Mouse (Mus musculus): Measurements from ENCODE around the gene Enpp7. TPM values are rescaled to one million over a fixed set of nuclear protein-coding genes. Genes with fewer than 3 reads are reported as not detected.
A peak's percentile ranks its signal among the peaks of the same experiment; 100 is the strongest.

Enpp7 gene
- total RNA-seq (2021) = not detected
- long read RNA-seq, experiment 1 = 0 reads
- long read RNA-seq, experiment 2 = 0 reads

DNA sequence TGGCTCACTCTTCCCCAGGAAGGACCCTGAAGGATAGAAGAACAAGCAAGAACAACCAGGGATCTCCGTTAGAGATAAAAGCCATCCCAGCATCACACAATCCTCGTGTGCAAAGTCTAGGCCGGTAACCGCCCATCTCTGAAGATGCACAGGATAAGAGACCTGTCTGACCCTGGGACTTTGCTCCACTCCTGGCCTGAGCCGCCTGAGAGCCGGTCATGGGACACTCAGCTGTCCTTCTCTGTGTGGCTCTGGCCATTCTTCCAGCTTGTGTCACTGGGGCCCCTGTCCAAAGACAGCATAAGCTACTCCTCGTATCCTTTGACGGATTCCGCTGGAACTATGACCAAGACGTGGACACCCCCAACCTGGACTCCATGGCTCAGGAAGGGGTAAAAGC lies at the start of gene Enpp7:
Gene Enpp7, plus strand, starts transcription at position 190 of the 400 bp plus-strand sequence.
- DNase-seq (ENCODE audit: low spot score in 2 of 2) = no peak

DNA sequence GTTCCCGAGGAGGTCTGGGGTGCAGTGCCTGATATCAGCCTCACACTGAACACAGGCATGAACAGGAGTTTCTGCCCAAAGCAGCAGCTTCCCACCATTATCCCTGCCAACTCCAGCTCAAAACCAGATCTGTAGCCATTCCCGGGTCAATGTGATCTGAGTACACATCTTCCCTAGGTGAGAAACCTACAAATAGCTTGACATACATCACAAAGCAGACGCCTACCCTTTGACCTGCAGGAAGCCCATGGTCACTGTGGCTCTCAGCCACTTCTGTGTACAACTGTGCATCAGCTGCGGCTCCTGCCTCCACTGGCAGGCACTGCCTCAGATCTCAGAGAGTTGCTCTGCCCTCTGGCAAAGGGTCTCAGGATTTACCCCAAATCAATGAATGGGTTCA lies 48.3 kb upstream of the Enpp7 start:
- DNase-seq (ENCODE audit: low spot score in 2 of 2) = no peak

DNA sequence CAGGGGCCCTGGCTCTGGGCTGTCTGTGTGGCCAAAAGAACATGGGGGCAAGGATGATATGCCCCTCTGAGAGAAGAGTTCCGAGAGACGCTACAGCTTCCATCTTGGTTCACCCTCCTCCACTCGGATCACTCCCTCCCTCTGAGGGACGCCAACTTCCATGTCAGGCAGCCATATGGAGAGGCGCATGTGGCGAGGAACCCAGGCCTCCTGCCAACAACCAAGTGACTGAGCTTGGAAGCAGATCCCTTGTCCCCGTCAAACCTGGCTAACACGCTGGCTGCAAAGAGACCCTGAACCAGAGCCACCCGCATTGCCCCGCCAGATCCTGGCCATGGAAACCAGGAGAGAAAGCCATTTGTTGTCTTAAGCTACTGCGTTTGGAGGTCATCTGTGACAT lies 47.4 kb upstream of the Enpp7 start:
- no peak for DNase-seq (ENCODE audit: low spot score in 2 of 2)

DNA sequence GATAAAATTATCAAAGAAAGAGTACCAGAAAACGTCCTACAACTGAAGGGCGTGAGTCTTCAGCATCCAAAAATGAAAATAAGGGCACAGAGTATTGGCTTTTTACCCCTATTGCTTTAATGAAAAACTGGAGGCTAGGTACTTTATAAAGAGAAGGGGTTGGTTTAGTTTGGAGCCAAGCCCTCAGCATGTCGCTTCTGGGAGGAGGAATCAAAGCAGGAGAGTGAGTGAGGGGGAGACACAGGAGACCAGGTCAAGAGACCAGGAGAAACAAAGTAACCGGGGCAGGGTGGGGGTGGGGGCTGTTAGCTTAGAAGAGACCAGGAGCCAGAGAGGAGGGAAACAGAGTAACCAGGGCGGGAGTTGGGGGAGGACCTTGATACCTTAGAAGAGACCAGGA lies 46.7 kb upstream of the Enpp7 start:
- DNase-seq (ENCODE audit: low spot score in 2 of 2) = no peak

DNA sequence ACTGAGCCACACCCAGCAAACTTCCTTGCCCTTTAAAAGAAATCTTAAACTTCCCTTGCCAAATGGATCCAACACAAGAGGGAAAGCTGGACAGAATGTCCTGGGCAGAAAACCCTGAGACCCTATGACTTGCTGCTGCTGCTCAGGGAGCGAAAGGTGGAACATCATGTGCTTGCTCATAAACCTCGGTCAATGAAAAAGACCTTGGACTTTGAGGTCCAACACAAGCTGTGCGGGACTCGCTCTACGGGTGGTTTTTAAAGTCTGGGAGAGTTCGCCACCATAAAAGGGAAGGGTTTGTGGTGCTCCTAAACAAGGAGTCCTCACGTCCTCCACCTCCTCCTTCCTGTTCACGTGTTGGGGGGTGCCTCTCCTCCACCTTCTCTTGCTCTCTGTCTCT lies 42.1 kb upstream of the Enpp7 start:
- DNase-seq (ENCODE audit: low spot score in 2 of 2) = no peak

DNA sequence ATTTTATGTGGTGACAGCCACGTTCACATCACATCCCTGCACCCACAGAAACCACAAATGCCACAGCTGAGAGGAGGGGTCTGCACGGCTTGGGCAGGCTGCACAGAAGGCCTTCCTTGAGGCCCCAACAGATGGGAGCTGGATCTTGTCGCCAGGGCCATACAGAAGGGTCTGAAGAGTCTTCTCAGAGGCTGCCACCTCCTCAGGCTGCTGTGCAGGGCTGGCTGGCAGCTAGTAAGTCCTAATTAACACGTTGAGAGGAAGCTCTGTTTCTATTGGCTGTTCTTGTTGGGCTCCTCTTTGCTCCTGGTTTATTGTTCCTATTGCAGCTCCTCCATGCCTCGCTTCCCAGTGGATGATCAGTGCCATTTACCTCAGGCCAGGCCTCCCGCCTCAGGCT lies 33.0 kb upstream of the Enpp7 start:
- DNase-seq (ENCODE audit: low spot score in 2 of 2) = no peak

DNA sequence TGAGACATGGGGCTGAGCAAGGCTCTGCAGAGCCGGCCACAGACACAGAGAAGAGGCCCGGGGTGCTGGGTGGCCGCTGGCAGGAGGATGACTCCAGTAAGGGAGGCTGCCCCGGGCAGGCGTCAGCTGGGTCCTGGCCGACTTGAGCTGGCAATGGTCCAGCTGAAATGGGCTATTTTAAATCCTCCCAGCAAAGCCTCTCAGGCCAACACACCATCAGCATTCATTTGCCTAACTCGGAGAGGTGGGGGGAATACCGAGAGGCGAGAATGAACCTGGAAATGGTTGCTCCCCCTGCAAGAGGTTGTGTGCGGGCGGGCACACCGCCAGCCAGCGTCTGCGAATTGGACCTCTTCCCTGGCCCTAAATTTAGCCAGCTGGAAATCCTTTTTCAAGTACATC lies 30.9 kb upstream of the Enpp7 start:
- DNase-seq (ENCODE audit: low spot score in 2 of 2) = no peak

DNA sequence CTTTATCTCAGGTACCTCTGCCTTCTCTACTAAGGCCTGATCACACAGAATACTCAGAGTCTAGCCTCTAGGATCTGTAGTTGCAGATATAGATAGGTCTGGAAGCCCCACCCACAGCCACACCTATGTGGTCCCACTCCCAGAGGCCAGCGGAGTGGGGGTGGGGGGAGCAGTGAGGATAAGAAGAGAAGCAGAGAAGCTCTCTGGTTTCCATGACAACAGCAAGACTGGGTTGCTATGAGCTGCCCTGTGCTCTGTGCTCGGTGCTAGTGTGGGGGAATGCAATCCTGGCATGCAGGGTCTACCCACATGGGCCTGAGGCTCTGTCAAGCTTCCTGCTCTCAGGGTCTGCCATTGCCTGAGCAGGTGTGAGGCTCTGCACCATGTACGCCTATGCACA lies 27.3 kb upstream of the Enpp7 start:
- DNase-seq (ENCODE audit: low spot score in 2 of 2) = no peak

DNA sequence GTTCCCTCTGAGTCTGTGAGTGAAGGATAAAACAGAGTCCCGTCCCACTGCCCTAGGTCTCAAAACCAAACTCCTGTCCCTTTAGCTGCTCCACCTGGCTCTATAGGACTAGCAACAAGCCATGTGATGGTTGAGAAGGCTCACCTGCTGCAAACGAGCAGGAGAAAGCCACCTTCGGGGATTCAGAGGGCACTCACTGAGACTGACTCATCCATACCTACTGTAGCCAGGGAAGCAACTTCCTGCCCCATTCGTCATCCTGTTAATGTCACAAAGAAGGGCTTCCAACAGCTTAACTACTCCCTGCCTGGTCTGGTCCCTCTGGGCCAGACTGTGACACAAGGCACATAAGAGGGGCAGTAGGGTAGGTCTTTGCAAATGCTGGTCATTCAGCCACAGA lies 25.5 kb upstream of the Enpp7 start:
- no peak for DNase-seq (ENCODE audit: low spot score in 2 of 2)

DNA sequence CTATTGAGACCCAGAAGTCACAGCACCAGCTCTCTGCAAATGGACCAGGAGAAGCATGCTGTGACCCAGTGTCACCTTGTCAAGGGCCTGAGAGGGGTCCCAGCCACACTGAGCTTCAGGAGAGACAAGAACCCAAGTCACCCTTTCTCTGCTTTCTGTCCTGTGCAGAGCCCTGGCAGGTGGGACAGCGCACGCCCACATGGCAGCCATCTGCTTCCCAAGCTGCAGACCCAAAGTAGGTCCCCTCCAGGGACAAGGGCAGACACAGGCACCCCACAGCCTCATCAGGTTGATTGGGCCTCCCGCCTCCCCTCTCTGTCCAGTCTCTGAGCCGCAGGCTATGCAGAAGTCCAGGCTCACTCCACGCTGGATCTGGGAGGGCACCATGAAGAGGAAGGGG lies 24.1 kb upstream of the Enpp7 start:
- no peak for DNase-seq (ENCODE audit: low spot score in 2 of 2)

DNA sequence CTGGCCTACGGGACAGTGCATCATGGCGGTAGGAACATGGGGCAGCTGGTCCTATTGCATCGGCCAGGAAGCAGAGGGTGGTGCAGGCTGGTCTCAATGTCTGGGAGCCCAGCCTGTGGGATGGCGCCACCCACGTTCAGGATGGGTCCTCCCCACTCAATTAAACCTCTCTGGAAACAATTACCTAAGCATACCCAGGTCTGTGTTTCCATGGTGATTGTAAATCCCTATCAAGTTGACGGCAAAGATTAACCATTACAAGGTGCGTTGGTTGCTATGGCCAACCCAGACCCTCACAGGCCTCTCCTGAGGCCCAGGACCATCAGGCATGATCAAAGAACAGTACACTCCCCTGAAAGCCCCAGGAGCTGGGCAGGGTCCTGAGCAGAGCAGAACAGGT lies 22.9 kb upstream of the Enpp7 start:
- no peak for DNase-seq (ENCODE audit: low spot score in 2 of 2)

DNA sequence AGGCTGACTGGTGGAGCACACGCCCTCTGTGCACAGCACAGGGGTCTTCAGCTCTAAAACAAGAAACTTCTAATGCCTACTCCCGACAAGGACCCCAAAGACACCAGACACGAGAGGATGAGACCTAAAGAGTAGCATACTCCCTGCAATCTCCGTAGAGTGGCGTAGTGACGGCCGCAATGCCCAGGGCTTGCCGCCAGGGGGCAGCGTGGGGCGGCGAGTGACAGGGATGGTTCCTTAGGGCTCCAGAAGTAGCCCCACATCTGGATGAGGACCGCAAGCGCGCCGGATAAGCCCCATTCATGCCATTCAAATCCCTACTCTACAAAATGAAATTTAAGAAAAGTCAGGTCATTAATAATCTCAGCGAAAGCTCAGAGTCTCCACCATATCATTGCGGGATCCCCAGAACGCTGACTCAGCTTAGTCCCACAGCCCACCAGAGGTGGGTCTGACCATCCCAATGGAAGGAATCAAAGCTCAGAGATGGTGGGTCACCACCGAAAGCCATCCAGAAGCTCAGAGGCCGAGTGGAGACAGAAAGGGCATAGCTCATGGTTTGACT lies 16.4 kb upstream of the Enpp7 start:
- DNase-seq (ENCODE audit: low spot score in 2 of 2) = peak; percentile 27 to 41

DNA sequence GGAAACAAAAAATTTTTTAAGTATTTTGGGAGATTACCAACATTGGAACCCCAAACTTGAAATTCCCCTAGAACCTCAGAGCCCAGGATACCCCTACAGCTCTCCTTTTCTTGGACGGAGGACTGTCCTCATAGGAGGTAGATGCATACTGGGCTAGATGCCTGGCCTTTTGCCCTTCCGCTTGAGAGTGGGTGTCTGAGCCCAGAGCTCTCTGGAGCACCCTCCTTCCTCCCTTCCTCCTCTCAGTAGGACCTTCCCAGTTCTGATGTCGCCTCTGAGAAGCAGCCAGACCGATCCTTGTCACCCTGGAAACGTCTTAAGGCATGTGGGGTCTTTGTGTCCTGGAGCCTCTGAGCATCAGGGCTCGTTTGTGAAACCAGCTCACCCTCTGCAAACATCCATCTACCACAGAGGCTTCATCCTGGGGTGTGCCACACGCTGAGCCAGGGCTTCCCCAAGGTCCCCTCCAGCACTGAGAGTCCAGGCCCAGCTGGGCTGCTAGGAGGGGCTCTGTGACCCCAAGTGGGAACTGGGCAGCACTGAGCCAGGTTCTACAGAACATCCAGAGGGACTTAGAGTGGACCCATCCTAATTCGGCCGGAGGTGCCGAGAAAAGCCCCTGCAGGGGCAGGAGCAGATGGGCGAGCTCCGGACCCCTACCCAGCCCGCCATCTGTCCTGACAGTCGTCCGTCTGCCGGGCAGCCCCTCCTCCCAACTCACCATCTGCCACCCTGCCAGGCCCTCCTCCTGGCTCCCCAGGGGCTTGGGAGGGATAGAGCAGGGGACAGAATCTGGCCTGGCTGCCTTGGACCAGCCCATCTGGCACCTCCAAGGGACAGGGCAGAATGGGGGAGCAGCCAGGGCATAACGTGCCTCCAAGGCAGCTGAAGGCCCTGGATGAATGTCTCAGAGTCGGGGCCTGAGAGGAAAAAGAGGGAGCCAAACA lies 15.3 kb upstream of the Enpp7 start:
- no peak for DNase-seq (ENCODE audit: low spot score in 2 of 2)

DNA sequence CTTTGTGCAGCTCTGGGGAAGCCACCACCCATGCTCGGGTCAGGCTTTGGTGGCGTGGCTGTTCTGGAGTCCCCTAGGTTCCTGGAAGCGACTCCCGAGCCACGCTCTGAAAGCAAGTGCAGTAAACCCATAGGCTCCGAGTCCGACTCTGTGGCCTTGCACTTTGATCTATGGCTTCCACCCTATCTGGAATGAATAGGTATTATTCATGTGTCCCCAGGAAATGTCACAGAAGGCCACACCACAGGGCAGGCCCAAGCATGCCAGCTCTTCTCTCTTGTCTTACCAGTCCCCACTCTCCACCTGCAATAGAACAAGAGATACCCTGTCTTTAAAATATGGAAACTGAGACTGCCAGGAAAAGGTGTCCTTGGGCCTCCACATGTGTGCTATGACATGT lies 13.6 kb upstream of the Enpp7 start:
- DNase-seq (ENCODE audit: low spot score in 2 of 2) = no peak

DNA sequence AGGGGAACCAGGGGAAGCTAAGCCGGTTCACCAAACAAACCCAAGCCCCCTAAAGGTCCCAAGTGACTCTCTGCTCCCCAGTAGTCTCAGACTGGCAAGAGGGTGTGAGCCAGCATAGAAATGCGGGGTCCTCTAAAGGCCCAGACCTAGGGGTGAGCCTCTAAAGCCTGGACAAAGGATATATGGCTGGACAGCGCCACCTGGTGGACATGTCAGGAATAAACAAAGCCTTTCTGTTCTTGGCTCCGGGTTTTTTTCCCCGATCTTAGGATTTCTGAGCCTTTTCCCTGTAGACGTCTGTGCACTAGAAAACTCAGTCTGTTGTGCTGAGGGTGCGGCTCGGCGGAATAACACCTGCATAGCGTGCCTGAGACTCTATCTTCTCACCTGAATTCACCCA lies 12.6 kb upstream of the Enpp7 start:
- DNase-seq (ENCODE audit: low spot score in 2 of 2) = peak; percentile 64 to 65

DNA sequence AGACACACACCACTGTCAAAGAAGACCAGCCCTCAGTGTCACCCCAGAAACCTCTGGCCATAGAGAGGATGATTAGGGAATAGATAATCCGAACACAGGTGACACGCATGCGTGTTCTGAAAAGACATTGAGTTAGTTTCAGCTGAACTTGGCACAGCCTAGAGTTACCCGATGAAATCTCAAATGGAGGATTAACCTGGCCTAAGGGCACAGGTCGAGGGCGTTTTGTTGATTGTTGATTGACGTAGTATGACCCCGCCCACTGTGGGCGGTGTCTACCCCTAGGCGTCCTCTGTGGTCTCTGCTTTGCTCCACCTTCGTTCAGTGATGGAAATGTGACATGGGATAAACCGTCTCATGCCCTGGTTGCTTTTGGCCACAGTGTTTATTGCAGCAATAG lies 12.1 kb upstream of the Enpp7 start:
- DNase-seq (ENCODE audit: low spot score in 2 of 2) = no peak

DNA sequence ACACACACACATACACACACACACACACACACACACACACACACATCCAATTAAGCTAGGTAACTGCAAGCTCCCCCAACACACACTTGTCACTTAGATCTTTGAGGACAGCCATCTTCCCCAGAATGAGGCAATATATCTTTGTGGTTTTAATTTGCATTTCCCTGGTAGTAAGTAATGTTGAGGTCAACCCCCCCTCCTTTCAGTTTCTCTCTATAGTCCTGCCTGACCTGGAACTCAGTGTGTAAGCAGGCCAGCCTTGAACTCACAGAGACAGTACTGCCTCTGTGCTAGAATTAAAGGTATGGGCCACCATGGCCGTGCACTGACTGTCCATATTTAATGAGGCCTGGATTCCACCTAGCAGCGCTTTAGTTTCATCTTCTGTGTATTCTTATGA lies 7.6 kb upstream of the Enpp7 start:
- DNase-seq (ENCODE audit: low spot score in 2 of 2) = no peak

DNA sequence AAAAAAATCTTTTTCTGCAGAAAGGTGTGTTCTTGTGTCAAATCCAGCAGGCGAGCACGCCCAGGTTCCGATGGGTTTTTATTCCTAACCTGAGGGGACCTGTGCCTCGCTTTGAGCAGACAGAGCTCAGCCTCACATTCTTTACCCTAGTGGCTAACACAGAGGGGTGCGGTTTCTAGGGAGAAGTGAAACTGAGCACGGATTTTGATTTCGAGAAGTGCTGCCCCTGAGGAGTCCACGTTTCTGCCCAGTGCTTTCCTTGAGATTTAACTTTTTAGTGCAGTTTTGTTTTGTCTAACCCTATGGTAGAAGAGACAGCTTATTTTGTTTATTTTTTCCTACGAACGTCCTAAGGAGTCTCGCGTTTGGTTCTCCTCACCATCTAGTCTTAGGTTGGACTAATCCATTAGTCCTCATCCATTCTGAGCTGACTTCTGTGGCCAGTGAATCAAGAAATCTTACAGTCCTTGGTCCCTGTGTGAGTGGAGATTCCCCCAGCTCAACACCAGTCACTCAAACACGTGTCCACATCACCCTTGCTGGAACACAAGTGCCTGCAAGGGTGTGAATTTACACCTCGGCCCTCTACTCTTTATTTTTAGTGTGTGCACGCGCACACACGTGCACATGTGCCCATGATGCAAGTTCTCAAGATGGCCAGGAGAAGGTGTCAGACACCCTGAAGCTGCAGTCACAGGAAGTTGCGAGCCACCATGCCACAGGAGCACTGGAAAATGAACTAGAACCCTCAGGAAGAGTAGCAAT lies 6.8 kb upstream of the Enpp7 start:
- DNase-seq (ENCODE audit: low spot score in 2 of 2) = no peak

DNA sequence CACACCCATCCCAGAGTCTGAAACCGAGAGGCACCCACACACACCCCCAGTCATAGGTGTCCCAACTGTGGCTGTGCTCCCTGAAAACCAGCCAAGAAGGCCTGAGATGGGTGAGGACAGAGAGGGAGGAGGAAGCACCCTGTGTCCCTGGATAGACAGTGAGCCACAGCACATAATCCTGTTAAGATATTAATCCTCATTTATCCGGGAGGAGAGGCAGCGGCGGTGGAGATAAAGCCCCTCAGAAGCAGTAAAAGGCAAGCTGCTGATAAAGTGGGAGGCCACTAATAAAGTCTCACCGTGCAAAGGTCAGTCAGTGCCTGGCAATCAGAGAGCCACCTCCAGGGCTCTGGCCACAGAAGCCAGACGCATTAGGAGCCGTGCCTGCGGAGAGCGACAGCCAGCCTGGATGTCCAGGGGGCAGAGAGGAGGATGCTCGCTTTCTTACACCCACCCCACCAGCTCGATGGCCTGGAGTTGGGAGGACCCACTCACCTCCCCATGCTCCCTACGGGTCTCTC lies 5.3 kb upstream of the Enpp7 start:
- DNase-seq (ENCODE audit: low spot score in 2 of 2) = no peak

DNA sequence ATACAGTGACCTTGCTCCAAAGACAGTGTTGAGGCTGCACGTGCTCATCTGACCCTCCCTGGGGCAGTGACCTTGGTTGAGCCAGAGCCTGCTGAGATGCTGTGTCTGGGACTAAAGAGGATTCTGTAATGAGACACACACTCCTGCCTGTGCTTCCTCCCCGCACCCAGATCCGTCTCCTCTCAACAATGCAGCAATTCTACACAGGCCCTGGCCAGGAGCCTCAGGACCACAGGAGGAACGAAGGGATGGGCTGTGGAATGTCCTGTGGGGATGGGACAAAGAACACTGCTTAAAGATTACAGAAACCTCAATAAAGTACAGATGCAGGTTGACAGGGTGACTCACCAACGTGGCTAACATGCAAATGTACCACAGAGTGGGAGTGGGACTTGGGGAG lies 2.4 kb upstream of the Enpp7 start:
- no peak for DNase-seq (ENCODE audit: low spot score in 2 of 2)

DNA sequence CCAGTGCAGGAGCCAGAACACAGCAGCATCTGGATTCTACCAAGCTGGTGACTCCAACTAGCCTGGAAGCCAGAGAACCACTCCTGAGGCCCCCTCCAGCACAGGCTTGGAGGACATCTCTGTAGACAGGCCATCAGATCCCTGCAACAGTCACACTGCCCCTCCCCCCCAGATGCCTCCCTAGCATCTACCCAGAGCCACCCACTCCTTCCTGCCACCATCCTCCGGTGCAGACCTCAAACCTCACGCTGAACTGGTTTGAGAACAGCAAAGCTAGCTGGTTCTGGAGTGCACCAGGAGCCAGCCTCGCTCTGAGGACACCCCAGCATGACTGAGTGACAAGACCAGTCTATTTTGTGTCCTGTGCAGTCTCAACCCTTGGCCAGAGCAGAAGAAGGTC lies 4.8 kb downstream of the Enpp7 start:
- no peak for DNase-seq (ENCODE audit: low spot score in 2 of 2)

DNA sequence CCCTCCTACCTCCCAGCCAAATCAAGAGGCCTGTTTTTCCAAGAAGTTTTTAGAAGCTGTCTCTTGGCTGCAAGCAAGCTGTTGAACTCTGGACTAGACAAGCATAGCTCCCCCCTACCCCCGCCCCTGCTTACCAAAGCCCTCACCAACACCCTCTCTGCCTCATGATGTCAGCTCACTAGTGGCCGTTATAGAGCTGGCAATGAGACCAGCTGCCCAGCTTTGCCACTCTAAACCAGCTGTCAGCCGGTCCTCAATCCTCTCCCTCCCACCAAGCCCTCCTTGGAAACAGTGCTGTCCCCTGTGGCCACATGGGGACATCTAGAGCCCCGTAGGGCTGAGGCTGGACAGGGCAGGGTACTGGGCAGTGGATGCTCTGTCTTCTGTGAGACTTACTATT lies 7.5 kb downstream of the Enpp7 start:
- DNase-seq (ENCODE audit: low spot score in 2 of 2) = no peak

All from adrenal gland, adult 18-20 months (tissue).